Mouse (Mus musculus): ENCODE results near the gene Six2. TPM values are rescaled to one million over a fixed set of nuclear protein-coding genes. Genes with fewer than 3 reads are reported as not detected.
"Not testable (repeated sequence)": the region's sequence is repeated elsewhere in the genome, so short reads cannot be mapped to it uniquely, and the experiment has no call there.

The Six2 gene
- polyA plus RNA-seq, 1 experiment from 2014 or later = 10.9 TPM

GRCm38 (mm10) chr17:85688911-85689806 is 1.1 kb upstream of the Six2 start:
- WGBS = under 1% methylated on average over 35 of the region's 35 CpGs

GRCm38 (mm10) chr17:85687421-85688235 is 446 bp downstream of the Six2 start:
- H3K4me3 ChIP-seq = peak overlapping the region; percentile 60
- WGBS = under 1% methylated on average over 109 of the region's 109 CpGs
- no peaks in the 10 kb centered on the region for H3K9me3 ChIP-seq
- peaks cover 100% of the 10 kb centered on the region for H3K27me3 ChIP-seq (ENCODE audit: poor library complexity, severe bottlenecking)
- H3K27ac ChIP-seq = peak overlapping the region; percentile 85
- H3K36me3 ChIP-seq (replicated peaks) = peaks cover 5% of the 10 kb centered on the region; the same call in 1 of the 2 replicates
- peak; percentile 57 for DNase-seq (ENCODE audit: extremely low spot score, low spot score)
- peaks cover 80% of the 10 kb centered on the region for H3K4me1 ChIP-seq

More at GRCm38 (mm10) chr17:85688911-85689806, 1.1 kb upstream of the Six2 start:
- DNase-seq (ENCODE audit: extremely low spot score, low spot score) = peak; percentile 67
- Histone ChIP-seq H3K4me1 (peaks cover 72% of the 10 kb centered on the region), H3K27me3 (ENCODE audit: poor library complexity, severe bottlenecking) (peaks cover 100% of the 10 kb centered on the region), H3K36me3 (replicated peaks) (peaks cover 5% of the 10 kb centered on the region; the same call in 1 of the 2 replicates), H3K27ac (peak overlapping the region; percentile 85), H3K4me3 (peak overlapping the region; percentile 60), H3K9me3 (no peaks in the 10 kb centered on the region)

- no peaks in the 10 kb centered on the region for H3K9me3 ChIP-seq
- peaks cover 100% of the 10 kb centered on the region for H3K27me3 ChIP-seq (ENCODE audit: poor library complexity, severe bottlenecking)
- H3K4me3 ChIP-seq = peak overlapping the region; percentile 60
- peaks cover 71% of the 10 kb centered on the region for H3K4me1 ChIP-seq
- H3K27ac ChIP-seq = peak overlapping the region; percentile 85
- H3K36me3 ChIP-seq (replicated peaks) = peaks cover 5% of the 10 kb centered on the region; the same call in 1 of the 2 replicates
- WGBS = under 1% methylated on average over 42 of the region's 42 CpGs
- DNase-seq (ENCODE audit: extremely low spot score, low spot score) = peak; percentile 40
Observed at GRCm38 (mm10) chr17:85686476-85687420, 1.3 kb downstream of the Six2 start.

- DNase-seq (ENCODE audit: extremely low spot score, low spot score) = peak; percentile 45
- Histone ChIP-seq H3K27ac (peak overlapping the region; percentile 85), H3K27me3 (ENCODE audit: poor library complexity, severe bottlenecking) (peaks cover 100% of the 10 kb centered on the region), H3K4me1 (peaks cover 71% of the 10 kb centered on the region), H3K4me3 (peak overlapping the region; percentile 60), H3K9me3 (no peaks in the 10 kb centered on the region), H3K36me3 (replicated peaks) (peaks cover 5% of the 10 kb centered on the region; the same call in 1 of the 2 replicates)
- WGBS = 3% methylated on average over 11 of the region's 11 CpGs
Observed at GRCm38 (mm10) chr17:85685689-85686281, 2.3 kb downstream of the Six2 start.

- Histone ChIP-seq H3K4me3 (peak overlapping the region; percentile 60), H3K27me3 (ENCODE audit: poor library complexity, severe bottlenecking) (peaks cover 100% of the 10 kb centered on the region), H3K4me1 (peaks cover 71% of the 10 kb centered on the region), H3K27ac (peak overlapping the region; percentile 85), H3K9me3 (no peaks in the 10 kb centered on the region), H3K36me3 (replicated peaks) (peaks cover 5% of the 10 kb centered on the region; the same call in 1 of the 2 replicates)
- peak; percentile 60 for DNase-seq (ENCODE audit: extremely low spot score, low spot score)
- 1% methylated on average over 46 of the region's 46 CpGs for WGBS
Observed at GRCm38 (mm10) chr17:85684841-85685688, 3.0 kb downstream of the Six2 start.

- not testable (repeated sequence) for DNase-seq (ENCODE audit: extremely low spot score, low spot score); H3K36me3 ChIP-seq (replicated peaks); H3K9me3 ChIP-seq
- peaks cover 100% of the 10 kb centered on the region for H3K27me3 ChIP-seq (ENCODE audit: poor library complexity, severe bottlenecking)
- WGBS = 5% methylated on average over 6 of the region's 6 CpGs
- H3K27ac ChIP-seq = peak overlapping the region; percentile 85
- peak overlapping the region; percentile 60 for H3K4me3 ChIP-seq
- H3K4me1 ChIP-seq = peaks cover 71% of the 10 kb centered on the region
Observed at GRCm38 (mm10) chr17:85684436-85684835, 3.6 kb downstream of the Six2 start.

- DNase-seq (ENCODE audit: extremely low spot score, low spot score) = no peak
- Histone ChIP-seq H3K36me3 (replicated peaks) (peaks cover 5% of the 10 kb centered on the region; the same call in 1 of the 2 replicates), H3K27me3 (ENCODE audit: poor library complexity, severe bottlenecking) (peaks cover 100% of the 10 kb centered on the region), H3K9me3 (no peaks in the 10 kb centered on the region), H3K4me3 (peak overlapping the region; percentile 60), H3K4me1 (peaks cover 68% of the 10 kb centered on the region), H3K27ac (peak overlapping the region; percentile 85)
- under 1% methylated on average over 17 of the region's 17 CpGs for WGBS
Observed at GRCm38 (mm10) chr17:85683984-85684307, 4.1 kb downstream of the Six2 start.

GRCm38 (mm10) chr17:85683111-85683983 is 4.7 kb downstream of the Six2 start:
- Histone ChIP-seq H3K4me3 (peak overlapping the region; percentile 60), H3K36me3 (replicated peaks) (peaks cover 5% of the 10 kb centered on the region; the same call in 1 of the 2 replicates), H3K27ac (peak overlapping the region; percentile 85; the same call in 1 of the 2 replicates), H3K9me3 (no peaks in the 10 kb centered on the region), H3K27me3 (ENCODE audit: poor library complexity, severe bottlenecking) (peaks cover 100% of the 10 kb centered on the region), H3K4me1 (peaks cover 62% of the 10 kb centered on the region)
- DNase-seq (ENCODE audit: extremely low spot score, low spot score) = peak; percentile 42
- 3% methylated on average over 25 of the region's 25 CpGs for WGBS

GRCm38 (mm10) chr17:85682181-85682710 is 5.8 kb downstream of the Six2 start:
- Histone ChIP-seq H3K9me3 (no peaks in the 10 kb centered on the region), H3K27me3 (ENCODE audit: poor library complexity, severe bottlenecking) (peaks cover 99% of the 10 kb centered on the region), H3K36me3 (replicated peaks) (peaks cover 5% of the 10 kb centered on the region; the same call in 1 of the 2 replicates), H3K4me3 (no peak overlapping the region; the same call in 1 of the 2 replicates), H3K4me1 (peaks cover 51% of the 10 kb centered on the region), H3K27ac (no peak overlapping the region)
- DNase-seq (ENCODE audit: extremely low spot score, low spot score) = no peak
- WGBS = 5% methylated on average over 7 of the region's 7 CpGs

- no peak overlapping the region for H3K4me3 ChIP-seq
- peaks cover 46% of the 10 kb centered on the region for H3K4me1 ChIP-seq
- no peaks in the 10 kb centered on the region for H3K9me3 ChIP-seq
- H3K27ac ChIP-seq = no peak overlapping the region
- peak; percentile 39 for DNase-seq (ENCODE audit: extremely low spot score, low spot score)
- H3K36me3 ChIP-seq (replicated peaks) = peaks cover 5% of the 10 kb centered on the region; the same call in 1 of the 2 replicates
- H3K27me3 ChIP-seq (ENCODE audit: poor library complexity, severe bottlenecking) = peaks cover 99% of the 10 kb centered on the region
- 6% methylated on average over 6 of the region's 6 CpGs for WGBS
Observed at GRCm38 (mm10) chr17:85681741-85682140, 6.3 kb downstream of the Six2 start.

Data from forebrain, embryonic 10.5 days (tissue).